Mouse (Mus musculus): ENCODE measurements around the gene E330009J07Rik.

The E330009J07Rik gene

DNA sequence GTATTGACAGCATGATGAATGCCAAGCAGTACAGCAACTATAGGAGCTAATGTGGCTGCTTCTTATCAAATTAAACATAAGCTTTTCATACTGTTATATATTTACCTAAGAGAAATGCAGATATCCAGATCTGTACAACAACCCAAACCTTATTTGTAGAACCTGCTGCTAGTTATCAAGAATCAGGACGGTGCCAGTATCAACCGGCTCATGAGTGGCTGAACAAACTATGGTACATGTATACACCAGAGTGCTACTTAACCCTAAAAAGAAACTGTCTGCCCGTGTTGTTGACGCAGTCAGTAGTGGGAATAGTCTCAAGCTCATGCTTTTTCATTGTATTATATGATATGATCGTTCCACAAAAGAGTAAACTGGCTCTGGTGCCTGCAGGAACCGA is 64.9 kb downstream of the E330009J07Rik start:
- in situ Hi-C loops (cut with MboI; ENCODE audit: unreplicated experiment in 2 of 2): no loop called here

- in situ Hi-C loops (cut with MboI; ENCODE audit: unreplicated experiment in 2 of 2): no loop called here
Measured at GRCm38 (mm10) chr6:40353360-40353759, 82.6 kb downstream of the E330009J07Rik start.

Data from v-Abl transformed pro-B cells (cell line).